Mouse (Mus musculus) G1E (cell line): Measurements from ENCODE around the gene Upf1. TPM values are rescaled to one million over a fixed set of nuclear protein-coding genes. Genes with fewer than 3 reads are reported as not detected.

Experiments used
- ATAC-seq: 2 replicates; pipeline ENCODE4 v1.8.0; 2016; ENCODE audit warnings: mild to moderate bottlenecking; ENCODE audit not compliant: insufficient number of reproducible peaks, poor library complexity, low FRiP score, severe bottlenecking; ENCODE audit errors: extremely low read depth
- DNase-seq: peaks from one replicate; pipeline ENCODE4 v3.0.0; 2012; ENCODE audit warnings: low spot score
- H3K27me3 ChIP-seq: 2 replicates; pipeline ENCODE4 v1.6.1; 2012; ENCODE audit warnings: mild to moderate bottlenecking, low read length, inconsistent platforms; ENCODE audit not compliant: insufficient read depth
- H3K36me3 ChIP-seq: replicated peaks from 2 replicates; pipeline ENCODE3; 2012; ENCODE audit warnings: mild to moderate bottlenecking, inconsistent platforms
- H3K4me1 ChIP-seq: 2 replicates; pipeline ENCODE4 v1.6.1; 2012; ENCODE audit warnings: low read depth, low read length, inconsistent platforms, mixed read lengths; ENCODE audit not compliant: insufficient read depth
- H3K4me3 ChIP-seq: 2 replicates; pipeline ENCODE4 v1.5.1; 2012; ENCODE audit warnings: low read depth, mild to moderate bottlenecking, inconsistent platforms, low read length, moderate library complexity, mixed read lengths
- H3K9me3 ChIP-seq: replicated peaks from 2 replicates; pipeline ENCODE4 v1.6.1; 2012; ENCODE audit warnings: inconsistent platforms
- CTCF ChIP-seq: IDR thresholded peaks from 2 replicates; pipeline ENCODE4 v1.5.1; 2012; ENCODE audit warnings: low read depth, low read length, inconsistent platforms, mixed read lengths
- GATA1 ChIP-seq: IDR thresholded peaks from 2 replicates; pipeline ENCODE4 v1.6.1; 2012; ENCODE audit warnings: borderline replicate concordance, low read length, inconsistent platforms, mixed read lengths
- GATA2 ChIP-seq: IDR thresholded peaks from 2 replicates; pipeline ENCODE4 v1.6.1; 2012; ENCODE audit warnings: low read depth, low read length, inconsistent platforms, borderline replicate concordance
- POLR2AphosphoS5 ChIP-seq: IDR thresholded peaks from 2 replicates; pipeline ENCODE4 v1.6.1; 2012; ENCODE audit warnings: low read depth, low read length, inconsistent platforms; ENCODE audit not compliant: insufficient replicate concordance
- TAL1 ChIP-seq: conservative IDR thresholded peaks from 2 replicates; pipeline ENCODE4 v1.6.1; 2012; ENCODE audit warnings: low read depth, low read length, inconsistent platforms, mixed read lengths
- polyA plus RNA-seq: library from polyadenylated mRNA; stranded (reverse); fragments of >175 nt; gene quantifications from 2 replicates; pipeline ENCODE4 v1.2.3, GENCODE M21; 2012
- total RNA-seq, 2 experiments: library from RNA; stranded (forward) in 1 of 2; stranded (reverse) in 1 of 2; fragments of 200-1000 nt in 1 of 2; fragments of >200 nt in 1 of 2; fragmentation: Nextera tagmentation in 1 of 2; gene quantifications; 2 replicates each; pipeline ENCODE4 v1.2.3; 2014 to 2017

Gene Upf1
- total and polyA plus RNA-seq, 3 experiments, result 22.9 to 155 (median 43.6) TPM

- Histone ChIP-seq H3K4me3 (peak overlapping the region; percentile 35; the same call in 1 of the 2 replicates), H3K36me3 (peaks cover 64% of the 10 kb centered on the region), H3K27me3 (peaks cover 2% of the 10 kb centered on the region; the same call in 1 of the 2 replicates), H3K4me1 (peaks cover 25% of the 10 kb centered on the region), H3K9me3 (peaks cover 34% of the 10 kb centered on the region)
- DNase-seq (no peak), ATAC-seq (no peak)
- TF ChIP-seq CTCF, result no peak
- TF ChIP-seq GATA2, result no peak
- no peak for TF ChIP-seq TAL1
- no peak for TF ChIP-seq GATA1
- no peak for TF ChIP-seq POLR2AphosphoS5
Observed at GRCm38 (mm10) chr8:70330741-70331364, 22.2 kb downstream of the Upf1 start.

GRCm38 (mm10) chr8:70329835-70330740, 23.0 kb downstream of the Upf1 start:
- Histone ChIP-seq H3K36me3 (peaks cover 57% of the 10 kb centered on the region), H3K4me3 (no peak overlapping the region; the same call in 1 of the 2 replicates), H3K27me3 (peaks cover 2% of the 10 kb centered on the region; the same call in 1 of the 2 replicates), H3K4me1 (peaks cover 26% of the 10 kb centered on the region), H3K9me3 (peaks cover 34% of the 10 kb centered on the region)
- TF ChIP-seq GATA1 (no peak), POLR2AphosphoS5 (no peak), GATA2 (no peak), TAL1 (no peak), CTCF (no peak)
- ATAC-seq (no peak), DNase-seq (no peak)

- Histone ChIP-seq H3K27me3 (peaks cover 5% of the 10 kb centered on the region; the same call in 1 of the 2 replicates), H3K4me3 (no peak within 1 kb of the TSS; the same call in 1 of the 2 replicates), H3K9me3 (peaks cover 34% of the 10 kb centered on the region), H3K36me3 (peaks cover 49% of the 10 kb centered on the region), H3K4me1 (peaks cover 28% of the 10 kb centered on the region)
- DNase-seq (no peak), ATAC-seq (no peak)
- no peak for TF ChIP-seq GATA2
- no peak for TF ChIP-seq POLR2AphosphoS5
- no peak for TF ChIP-seq CTCF
- TF ChIP-seq GATA1, result no peak
- TF ChIP-seq TAL1, result no peak
Observed at GRCm38 (mm10) chr8:70329124-70329834, 23.8 kb downstream of the Upf1 start, which contains the start of gene Gdf1. TSS of gene Gdf1 (plus strand) at chr8:70329817.

- H3K27me3 ChIP-seq, result peaks cover 17% of the 10 kb centered on the region
- DNase-seq (no peak), ATAC-seq (0 out of 2 replicates have a peak, but pooled peaks have one; percentile 15)
- peaks cover 31% of the 10 kb centered on the region for H3K36me3 ChIP-seq
- peaks cover 30% of the 10 kb centered on the region for H3K4me1 ChIP-seq
- H3K9me3 ChIP-seq, result peaks cover 24% of the 10 kb centered on the region
- TF ChIP-seq GATA2 (no peak), CTCF (no peak), POLR2AphosphoS5 (no peak), GATA1 (no peak), TAL1 (peak; percentile 49)
- H3K4me3 ChIP-seq, result no peak overlapping the region
Observed at GRCm38 (mm10) chr8:70327512-70327911, 25.6 kb downstream of the Upf1 start.

GRCm38 (mm10) chr8:70323716-70324115, 29.4 kb downstream of the Upf1 start:
- no peak for DNase-seq
- H3K27me3 ChIP-seq, result peaks cover 38% of the 10 kb centered on the region
- no peak overlapping the region for H3K4me3 ChIP-seq
- TF ChIP-seq GATA1, result no peak
- no peak for TF ChIP-seq CTCF
- TF ChIP-seq GATA2, result no peak
- TF ChIP-seq POLR2AphosphoS5, result no peak
- TF ChIP-seq TAL1, result no peak
- H3K9me3 ChIP-seq, result peaks cover 7% of the 10 kb centered on the region
- no peaks in the 10 kb centered on the region for H3K36me3 ChIP-seq
- peaks cover 22% of the 10 kb centered on the region for H3K4me1 ChIP-seq
- no peak for ATAC-seq
